Mouse (Mus musculus) spleen, adult 2 months (tissue): ENCODE data around the gene Prpf4.

Source experiments
- CTCF ChIP-seq: fragments of 200-500 bp; IDR thresholded peaks from 2 replicates; pipeline ENCODE4 v1.5.1; 2011; ENCODE audit warnings: mild to moderate bottlenecking, inconsistent platforms; ENCODE audit not compliant: insufficient read depth, insufficient read length, insufficient replicate concordance; ENCODE audit errors: extremely low read depth
- POLR2A ChIP-seq: fragments of 200-500 bp; IDR thresholded peaks from 2 replicates; pipeline ENCODE4 v1.6.1; 2011; ENCODE audit warnings: low read depth, low read length, inconsistent platforms

- TF ChIP-seq CTCF: no peak
- TF ChIP-seq POLR2A: no peak
Measured at GRCm38 (mm10) chr4:62411606-62412005, 3.0 kb downstream of the Prpf4 start.
